Mouse (Mus musculus) testis, adult 2 months (tissue): ENCODE measurements at regions not wholly inside any gene's neighbourhood (a gene's known extent, or its start where the extent isn't known, plus 50 kb on each side); places are given as distances from the start of the nearest gene placed in this dataset.
"Not testable (repeated sequence)": the region's sequence is repeated elsewhere in the genome, so short reads cannot be mapped to it uniquely, and the experiment has no call there.

Source experiments
- H3K27ac ChIP-seq: fragments of 200-500 bp; 2 replicates; pipeline ENCODE4 v1.5.1; 2012; ENCODE audit warnings: low read depth, low read length; ENCODE audit not compliant: control insufficient read depth, insufficient read depth
- H3K27me3 ChIP-seq: fragments of 200-500 bp; 2 replicates; pipeline ENCODE4 v1.6.1; 2012; ENCODE audit warnings: mild to moderate bottlenecking, low read length, moderate library complexity; ENCODE audit not compliant: control insufficient read depth, insufficient read depth
- H3K36me3 ChIP-seq: fragments of 200-500 bp; 2 replicates; pipeline ENCODE4 v1.6.1; 2012; ENCODE audit warnings: mild to moderate bottlenecking, low read length; ENCODE audit not compliant: control insufficient read depth, insufficient read depth
- H3K4me1 ChIP-seq: fragments of 200-500 bp; 2 replicates; pipeline ENCODE4 v1.6.1; 2012; ENCODE audit warnings: low read length; ENCODE audit not compliant: control insufficient read depth, insufficient read depth
- H3K4me3 ChIP-seq: fragments of 200-500 bp; 2 replicates; pipeline ENCODE4 v1.5.1; 2012; ENCODE audit warnings: low read depth, mild to moderate bottlenecking, low read length, moderate library complexity, mixed read lengths; ENCODE audit not compliant: control insufficient read depth
- CTCF ChIP-seq: fragments of 200-500 bp; IDR thresholded peaks from 2 replicates; pipeline ENCODE4 v1.5.1; 2012; ENCODE audit warnings: low read depth, mild to moderate bottlenecking, inconsistent platforms, low read length, moderate library complexity; ENCODE audit not compliant: control insufficient read depth, insufficient read depth, insufficient replicate concordance
- POLR2A ChIP-seq: fragments of 200-500 bp; IDR thresholded peaks from 2 replicates; pipeline ENCODE4 v1.6.1; 2012; ENCODE audit warnings: low read depth, mild to moderate bottlenecking, inconsistent platforms, low read length, moderate library complexity; ENCODE audit not compliant: control insufficient read depth

- Histone ChIP-seq H3K4me3 (no peak overlapping the region), H3K27me3 (no peaks in the 10 kb centered on the region), H3K4me1 (no peaks in the 10 kb centered on the region), H3K36me3 (no peaks in the 10 kb centered on the region), H3K27ac (no peak overlapping the region)
- no peak for TF ChIP-seq CTCF
- TF ChIP-seq POLR2A = no peak
Measured at GRCm38 (mm10) chr12:19125541-19125940, 611.2 kb downstream of the 5730507C01Rik start.

- no peak overlapping the region for H3K27ac ChIP-seq
- H3K27me3 ChIP-seq = no peaks in the 10 kb centered on the region
- H3K36me3 ChIP-seq = no peaks in the 10 kb centered on the region
- no peak for TF ChIP-seq POLR2A
- TF ChIP-seq CTCF = no peak
- H3K4me1 ChIP-seq = peaks cover 3% of the 10 kb centered on the region
- peak overlapping the region; percentile 27 for H3K4me3 ChIP-seq
Measured at GRCm38 (mm10) chr12:19175631-19176030, 661.3 kb downstream of the 5730507C01Rik start.

GRCm38 (mm10) chr12:19192396-19192795, 678.1 kb downstream of the 5730507C01Rik start:
- H3K36me3 ChIP-seq = no peaks in the 10 kb centered on the region
- no peak overlapping the region for H3K27ac ChIP-seq
- no peaks in the 10 kb centered on the region for H3K27me3 ChIP-seq
- H3K4me3 ChIP-seq = no peak overlapping the region
- no peaks in the 10 kb centered on the region for H3K4me1 ChIP-seq
- TF ChIP-seq POLR2A = no peak
- TF ChIP-seq CTCF = no peak

GRCm38 (mm10) chr12:19193041-19193440, 678.7 kb downstream of the 5730507C01Rik start:
- H3K27me3 ChIP-seq, H3K36me3 ChIP-seq, H3K4me3 ChIP-seq, H3K4me1 ChIP-seq, H3K27ac ChIP-seq: not testable (repeated sequence)

GRCm38 (mm10) chr12:19223996-19224395, 709.7 kb downstream of the 5730507C01Rik start:
- H3K36me3 ChIP-seq, H3K4me3 ChIP-seq, H3K27ac ChIP-seq, H3K4me1 ChIP-seq, H3K27me3 ChIP-seq: not testable (repeated sequence)

GRCm38 (mm10) chr12:19246731-19247130, 707.6 kb upstream of the Gm21863 start:
- H3K27ac ChIP-seq, H3K27me3 ChIP-seq, H3K4me3 ChIP-seq, H3K36me3 ChIP-seq, H3K4me1 ChIP-seq: not testable (repeated sequence)

- not testable (repeated sequence) for H3K4me1 ChIP-seq, H3K36me3 ChIP-seq, H3K27me3 ChIP-seq, H3K27ac ChIP-seq
- peak overlapping the region; percentile 63 for H3K4me3 ChIP-seq
Measured at GRCm38 (mm10) chr12:19288271-19288890, 665.9 kb upstream of the Gm21863 start.

- not testable (repeated sequence) for H3K4me3 ChIP-seq, H3K4me1 ChIP-seq, H3K27me3 ChIP-seq, H3K36me3 ChIP-seq, H3K27ac ChIP-seq
Measured at GRCm38 (mm10) chr12:19289038-19289437, 665.3 kb upstream of the Gm21863 start.

- not testable (repeated sequence) for H3K4me1 ChIP-seq, H3K4me3 ChIP-seq, H3K27ac ChIP-seq, H3K27me3 ChIP-seq, H3K36me3 ChIP-seq
Measured at GRCm38 (mm10) chr12:19292068-19292770, 662.1 kb upstream of the Gm21863 start.
